Mouse (Mus musculus) bone marrow macrophage, adult 2 months (primary cell): Measurements from ENCODE around the gene Adcy9.

Source experiments
- CTCF ChIP-seq: IDR thresholded peaks from 2 replicates; pipeline ENCODE4 v1.5.1; 2012; ENCODE audit warnings: low read depth, mild to moderate bottlenecking, low read length, moderate library complexity
- POLR2A ChIP-seq: IDR thresholded peaks from 2 replicates; pipeline ENCODE4 v1.6.1; 2012; ENCODE audit warnings: mild to moderate bottlenecking, low read depth, low read length, borderline replicate concordance

- no peak for TF ChIP-seq CTCF
- TF ChIP-seq POLR2A = no peak
These were observed 148.0 kb downstream of the Adcy9 start for GRCm38 (mm10) chr16:4272254-4272653.
